Comparison of ENCODE assay signal across 10 mouse cellular contexts in the genomic region with DNA sequence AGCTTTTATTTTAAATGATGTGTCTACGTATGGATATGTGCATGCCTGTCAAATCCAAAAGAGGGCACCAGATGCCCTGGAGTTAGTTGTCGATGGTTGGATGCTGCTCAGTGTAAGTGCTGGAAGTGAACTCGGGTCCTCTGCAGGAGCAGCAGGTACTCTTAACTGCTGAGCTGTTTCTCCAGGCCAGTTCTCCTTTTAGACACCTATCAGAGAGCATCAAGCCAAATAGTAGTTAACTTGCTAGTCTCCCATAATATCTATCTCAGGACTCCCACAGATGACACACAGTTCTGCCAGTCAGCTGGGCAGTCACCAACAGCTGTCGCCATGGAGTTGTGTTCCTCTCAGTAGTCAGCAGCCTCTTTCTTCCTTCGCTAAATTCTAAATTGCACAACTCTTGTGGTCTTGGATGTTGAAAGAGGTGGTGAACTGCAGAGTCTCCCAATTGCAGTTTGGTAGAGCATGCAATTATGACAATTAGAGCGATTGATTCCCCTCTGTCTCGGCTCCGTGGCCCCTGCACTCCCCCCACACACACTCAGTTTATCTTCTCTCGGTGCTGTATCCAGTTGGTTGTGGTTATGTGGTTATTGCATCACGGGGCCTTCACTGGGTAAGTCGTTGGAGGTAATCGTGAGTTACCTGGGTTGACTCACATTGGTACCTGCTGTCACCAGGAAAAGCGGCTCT. TPM values are rescaled to one million over a fixed set of nuclear protein-coding genes. Genes with fewer than 3 reads are reported as not detected.
DNase-seq lines count a peak whose midpoint lies in the region; ATAC-seq and TF ChIP-seq lines count a peak whose summit lies in the region.
"Had no signal": no experiment of that assay in that cellular context is flagged by ENCODE, and none has a peak within 500 bp of the region (broad histone marks: within the 10 kb centered on the region; RNA-seq: fewer than 3 reads in every experiment).

No protein-coding gene starts in this region.

- no peaks in the 10 kb centered on the region for H3K9me3 ChIP-seq in midbrain, embryonic 10.5 days (replicated peaks)
- H3K9me3 ChIP-seq in midbrain, embryonic 11.5 days (ENCODE audit: control insufficient read depth, low read length) = no peaks in the 10 kb centered on the region
- H3K9me3 ChIP-seq in liver, embryonic 13.5 days (replicated peaks) = no peaks in the 10 kb centered on the region; the same call in 1 of the 2 replicates

- no peak overlapping the region for H3K9ac ChIP-seq in midbrain, embryonic 11.5 days (ENCODE audit: low read length)
- H3K9ac ChIP-seq in liver, embryonic 13.5 days = peak overlapping the region; percentile 83; the same call in 1 of the 2 replicates

- peaks cover 35% of the 10 kb centered on the region for H3K4me1 ChIP-seq in midbrain, embryonic 10.5 days
- peaks cover 10% of the 10 kb centered on the region; the same call in 1 of the 2 replicates for H3K4me1 ChIP-seq in midbrain, embryonic 11.5 days (ENCODE audit: control insufficient read depth, insufficient read depth, low read length)
- peaks cover 12% of the 10 kb centered on the region for H3K4me1 ChIP-seq in brown adipose tissue, adult 24 weeks (ENCODE audit: control insufficient read depth, insufficient read depth, insufficient read length, low read length)
- H3K4me1 ChIP-seq in liver, embryonic 13.5 days (replicated peaks) = peaks cover 65% of the 10 kb centered on the region
- H3K4me1 ChIP-seq in small intestine, adult 2 months (ENCODE audit: control insufficient read depth, insufficient read depth, insufficient read length, low read length) = peaks cover 13% of the 10 kb centered on the region

- WGBS in midbrain, embryonic 10.5 days = 89% methylated on average over 13 of the region's 13 CpGs
- WGBS in midbrain, embryonic 11.5 days = 89% methylated on average over 13 of the region's 13 CpGs
- 32% methylated on average over 13 of the region's 13 CpGs for WGBS in liver, embryonic 13.5 days (ENCODE audit: insufficient replicate concordance)
- WGBS in small intestine, adult 2 months = 80% methylated on average over 13 of the region's 13 CpGs

- DNase-seq in midbrain, embryonic 10.5 days (ENCODE audit: low spot score) = no peak
- no peak for DNase-seq in midbrain, embryonic 11.5 days (ENCODE audit: low spot score, missing footprints)
- no peak for DNase-seq in liver, embryonic 13.5 days
- no peak for DNase-seq in adrenal gland, adult 18-20 months (ENCODE audit: low spot score in 2 of 2)
- DNase-seq in gastrocnemius, postnatal 25 days = no peak
- DNase-seq: cerebellum, adult 9-11 months; kidney, adult 2 months had no signal

- H3K27me3 ChIP-seq in midbrain, embryonic 10.5 days (ENCODE audit: low read depth, poor library complexity, severe bottlenecking) = no peaks in the 10 kb centered on the region
- H3K27me3 ChIP-seq in midbrain, embryonic 11.5 days (ENCODE audit: control insufficient read depth, insufficient read depth, low read length) = no peaks in the 10 kb centered on the region
- H3K27me3 ChIP-seq in liver, embryonic 13.5 days = no peaks in the 10 kb centered on the region
- H3K27me3 ChIP-seq in small intestine, adult 2 months (ENCODE audit: control insufficient read depth, insufficient read depth, low read length) = no peaks in the 10 kb centered on the region

- TF ChIP-seq CTCF in small intestine, adult 2 months (IDR thresholded peaks at IDR 0.05; ENCODE audit: extremely low read depth, insufficient read length, insufficient replicate concordance, low read depth, low read length) = no peak

- H3K4me3 ChIP-seq in midbrain, embryonic 10.5 days = 0 out of 2 replicates have a peak overlapping the region, but pooled peaks have one; percentile 9
- H3K4me3 ChIP-seq in midbrain, embryonic 11.5 days (ENCODE audit: low read depth, low read length) = no peak overlapping the region
- H3K4me3 ChIP-seq in brown adipose tissue, adult 24 weeks (ENCODE audit: insufficient read depth, low read depth, low read length) = no peak overlapping the region
- peak overlapping the region; percentile 75; the same call in 1 of the 2 replicates for H3K4me3 ChIP-seq in liver, embryonic 13.5 days (replicated peaks)
- H3K4me3 ChIP-seq in small intestine, adult 2 months (ENCODE audit: low read depth, low read length) = 0 out of 2 replicates have a peak overlapping the region, but pooled peaks have one; percentile 11

- ATAC-seq in midbrain, embryonic 11.5 days (ENCODE audit: low FRiP score) = no peak
- ATAC-seq in liver, embryonic 13.5 days (ENCODE audit: low read depth) = no peak

- no peak overlapping the region for H3K4me2 ChIP-seq in midbrain, embryonic 11.5 days
- H3K4me2 ChIP-seq in liver, embryonic 13.5 days = peak overlapping the region; percentile 97

- no peak overlapping the region for H3K27ac ChIP-seq in midbrain, embryonic 10.5 days (replicated peaks)
- no peak overlapping the region for H3K27ac ChIP-seq in midbrain, embryonic 11.5 days (ENCODE audit: low read depth, low read length)
- peak overlapping the region; percentile 70 for H3K27ac ChIP-seq in brown adipose tissue, adult 24 weeks (replicated peaks; ENCODE audit: low read depth, low read length)
- H3K27ac ChIP-seq in liver, embryonic 13.5 days = peak overlapping the region; percentile 80
- peak overlapping the region; percentile 34; the same call in 1 of the 2 replicates for H3K27ac ChIP-seq in small intestine, adult 2 months (ENCODE audit: insufficient read depth, low read depth, low read length)
- H3K27ac ChIP-seq: heart, adult 2 months had no signal

- H3K36me3 ChIP-seq in midbrain, embryonic 10.5 days = peaks cover 18% of the 10 kb centered on the region
- H3K36me3 ChIP-seq in midbrain, embryonic 11.5 days (ENCODE audit: control insufficient read depth, insufficient read depth, low read length) = no peaks in the 10 kb centered on the region
- H3K36me3 ChIP-seq in liver, embryonic 13.5 days = peaks cover 8% of the 10 kb centered on the region; the same call in 1 of the 2 replicates
- H3K36me3 ChIP-seq in small intestine, adult 2 months (ENCODE audit: control insufficient read depth, insufficient read depth, low read length) = 0 out of 2 replicates have a peak, but pooled peaks cover 1% of the 10 kb centered on the region

- TF ChIP-seq POLR2A in small intestine, adult 2 months (IDR thresholded peaks at IDR 0.05; ENCODE audit: low read depth, low read length) = no peak

RNA-seq across cellular contexts. Expression of a gene that starts 1.0 kb away (rescaled TPM):
- 17.8 and 19.5 TPM in 2 replicates for polyA plus RNA-seq in midbrain, embryonic 10.5 days (2016; fragmentation: Nextera tagmentation; extraction: Ambion mirVana)
- 17.7 and 19.2 TPM in 2 replicates for polyA plus RNA-seq in midbrain, embryonic 11.5 days (2014; fragmentation: Nextera tagmentation; extraction: Ambion mirVana)
- 20.9 and 29.3 TPM in 2 replicates for polyA plus RNA-seq in brown adipose tissue, adult 24 weeks (2012; ENCODE audit: insufficient read depth, insufficient read length, missing spikeins)
- 11.9 and 13.3 TPM in 2 replicates for polyA plus RNA-seq in liver, embryonic 13.5 days (2015; fragmentation: Nextera tagmentation; extraction: Ambion mirVana)
- 22.7 and 35.6 TPM in 2 replicates for polyA plus RNA-seq in small intestine, adult 2 months (2012; rRNA removed)
- 10 to 100 TPM; 26.2 to 27.6 TPM for total RNA-seq in adrenal gland, adult 18-20 months (2021)
- 10 to 100 TPM; 10.7 to 13.2 TPM for total RNA-seq in gastrocnemius, postnatal 25 days (2021)

RNA-seq across cellular contexts. Expression of a gene that starts 1.4 kb away (rescaled TPM):
- 7.1 and 11.3 TPM in 2 replicates for polyA plus RNA-seq in midbrain, embryonic 10.5 days (2016; fragmentation: Nextera tagmentation; extraction: Ambion mirVana)
- polyA plus RNA-seq in midbrain, embryonic 11.5 days (2014; fragmentation: Nextera tagmentation; extraction: Ambion mirVana) = 6.2 and 9.2 TPM in 2 replicates
- 8.5 and 8.8 TPM in 2 replicates for polyA plus RNA-seq in brown adipose tissue, adult 24 weeks (2012; ENCODE audit: insufficient read depth, insufficient read length, missing spikeins)
- polyA plus RNA-seq in liver, embryonic 13.5 days (2015; fragmentation: Nextera tagmentation; extraction: Ambion mirVana) = 5.1 and 6.8 TPM in 2 replicates
- 10.0 and 21.0 TPM in 2 replicates for polyA plus RNA-seq in small intestine, adult 2 months (2012; rRNA removed)
- 10 to 100 TPM; 20.3 to 20.7 TPM for total RNA-seq in adrenal gland, adult 18-20 months (2021)
- total RNA-seq in gastrocnemius, postnatal 25 days (2021) = 1 to 10 TPM; 4.1 to 5.8 TPM

RNA-seq across cellular contexts. Expression of a gene that starts 25.5 kb away (rescaled TPM):
- 36.8 and 37.8 TPM in 2 replicates for polyA plus RNA-seq in midbrain, embryonic 10.5 days (2016; fragmentation: Nextera tagmentation; extraction: Ambion mirVana)
- polyA plus RNA-seq in midbrain, embryonic 11.5 days (2014; fragmentation: Nextera tagmentation; extraction: Ambion mirVana) = 26.8 and 32.0 TPM in 2 replicates
- 5.3 and 5.9 TPM in 2 replicates for polyA plus RNA-seq in brown adipose tissue, adult 24 weeks (2012; ENCODE audit: insufficient read depth, insufficient read length, missing spikeins)
- polyA plus RNA-seq in liver, embryonic 13.5 days (2015; fragmentation: Nextera tagmentation; extraction: Ambion mirVana) = 59.8 and 69.9 TPM in 2 replicates
- 314 and 949 TPM in 2 replicates for polyA plus RNA-seq in small intestine, adult 2 months (2012; rRNA removed)
- total RNA-seq in adrenal gland, adult 18-20 months (2021) = 10 to 100 TPM; 17.2 to 19.3 TPM
- total RNA-seq in gastrocnemius, postnatal 25 days (2021) = 1 to 10 TPM; 2.3 to 3.9 TPM

RNA-seq across cellular contexts. Expression of a gene that starts 54.9 kb away (rescaled TPM):
- polyA plus RNA-seq in midbrain, embryonic 10.5 days (2016; fragmentation: Nextera tagmentation; extraction: Ambion mirVana) = 0.21 TPM in 1 of 2 replicates, not detected in the other
- not detected in 2 replicates for polyA plus RNA-seq in midbrain, embryonic 11.5 days (2014; fragmentation: Nextera tagmentation; extraction: Ambion mirVana)
- 0.28 TPM in 1 of 2 replicates, not detected in the other for polyA plus RNA-seq in brown adipose tissue, adult 24 weeks (2012; ENCODE audit: insufficient read depth, insufficient read length, missing spikeins)
- 0.97 TPM in 2 replicates for polyA plus RNA-seq in liver, embryonic 13.5 days (2015; fragmentation: Nextera tagmentation; extraction: Ambion mirVana)
- polyA plus RNA-seq in small intestine, adult 2 months (2012; rRNA removed) = 3.9 and 6.9 TPM in 2 replicates
- 1 to 10 TPM; 1.3 to 2.5 TPM for total RNA-seq in adrenal gland, adult 18-20 months (2021)
- not detected for total RNA-seq in gastrocnemius, postnatal 25 days (2021)

Comparison
In these comparisons a context has a peak if more than half of its experiments do, and no peak if none do; other contexts are left out.
1. H3K4me3 ChIP-seq: peak in midbrain, embryonic 10.5 days (single experiment), liver, embryonic 13.5 days (single experiment) and small intestine, adult 2 months (single experiment); none in midbrain, embryonic 11.5 days (single experiment) and brown adipose tissue, adult 24 weeks (single experiment).
2. H3K27ac ChIP-seq: peak in brown adipose tissue, adult 24 weeks (single experiment), liver, embryonic 13.5 days (single experiment) and small intestine, adult 2 months (single experiment); none in midbrain, embryonic 10.5 days (single experiment) and midbrain, embryonic 11.5 days (single experiment).